Mouse (Mus musculus): Measurements from ENCODE around the gene Ccdc181.
A peak's percentile ranks its signal among the peaks of the same experiment; 100 is the strongest.

Ccdc181 gene

DNA sequence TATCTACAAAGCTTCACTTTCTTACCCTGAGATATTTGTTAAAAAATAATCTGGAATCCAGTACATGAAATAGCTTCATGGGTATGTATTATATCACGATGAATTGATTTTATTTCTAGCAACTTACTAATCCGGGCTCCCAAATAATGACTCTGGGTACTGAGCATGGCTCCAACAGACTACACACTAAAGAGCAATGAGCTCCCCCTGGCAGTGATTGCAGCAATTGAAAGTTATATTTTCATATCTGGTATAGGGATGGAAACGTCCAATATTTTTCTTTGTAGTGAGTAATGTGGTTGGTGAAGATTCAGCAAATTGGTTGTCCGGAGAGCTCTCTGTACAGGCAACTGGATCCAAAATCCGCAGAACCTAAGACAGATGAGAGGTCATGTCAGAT lies 16.7 kb downstream of the Ccdc181 start:
- DNase-seq: no peak

DNA sequence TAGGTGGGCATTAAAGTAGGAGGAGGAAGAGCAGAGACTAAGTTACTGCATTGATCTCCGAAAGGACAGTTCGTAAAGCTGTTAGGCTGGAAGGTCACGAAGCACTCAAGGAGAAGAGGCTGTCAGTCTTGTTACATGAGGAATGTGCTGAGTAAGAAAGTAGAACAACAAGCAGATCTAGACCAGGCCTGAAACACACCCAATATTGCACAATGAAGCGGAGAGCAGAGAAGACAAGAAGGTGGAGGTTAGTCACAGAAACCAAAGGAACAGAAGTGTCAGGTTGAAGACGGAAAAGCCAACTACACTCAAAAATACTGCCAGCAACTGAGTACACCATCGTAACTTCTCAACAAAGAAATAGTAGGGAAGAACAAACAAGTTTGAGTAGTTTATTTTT lies 18.7 kb downstream of the Ccdc181 start:
- DNase-seq: no peak

- DNase-seq: no peak
Measured at GRCm38 (mm10) chr1:164296473-164296872, 21.1 kb downstream of the Ccdc181 start.

- DNase-seq: no peak
Measured at GRCm38 (mm10) chr1:164301949-164302348, 26.6 kb downstream of the Ccdc181 start.

DNA sequence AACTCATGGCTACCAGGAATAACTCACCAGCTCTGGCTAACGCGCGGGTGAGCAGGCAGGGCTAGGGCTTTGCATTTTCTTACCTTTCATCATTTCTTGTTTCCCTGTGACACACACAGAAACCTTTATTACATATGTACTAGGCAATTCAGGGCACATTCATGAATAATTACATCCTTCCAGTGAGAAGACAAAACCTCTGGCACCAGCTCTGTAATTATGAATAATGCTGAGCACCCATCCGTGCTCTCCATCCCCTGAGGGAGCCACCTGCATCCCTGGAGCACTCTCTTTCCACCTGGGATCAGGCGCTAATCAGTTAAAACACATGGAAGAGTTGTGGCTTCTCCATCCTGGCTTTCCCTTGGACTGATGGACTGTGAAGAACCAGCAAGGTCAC lies 28.4 kb downstream of the Ccdc181 start, which contains the start of gene Nme7:
Gene Nme7, plus strand, starts transcription at position 301 of the 400 bp plus-strand sequence.
- no peak for DNase-seq

DNA sequence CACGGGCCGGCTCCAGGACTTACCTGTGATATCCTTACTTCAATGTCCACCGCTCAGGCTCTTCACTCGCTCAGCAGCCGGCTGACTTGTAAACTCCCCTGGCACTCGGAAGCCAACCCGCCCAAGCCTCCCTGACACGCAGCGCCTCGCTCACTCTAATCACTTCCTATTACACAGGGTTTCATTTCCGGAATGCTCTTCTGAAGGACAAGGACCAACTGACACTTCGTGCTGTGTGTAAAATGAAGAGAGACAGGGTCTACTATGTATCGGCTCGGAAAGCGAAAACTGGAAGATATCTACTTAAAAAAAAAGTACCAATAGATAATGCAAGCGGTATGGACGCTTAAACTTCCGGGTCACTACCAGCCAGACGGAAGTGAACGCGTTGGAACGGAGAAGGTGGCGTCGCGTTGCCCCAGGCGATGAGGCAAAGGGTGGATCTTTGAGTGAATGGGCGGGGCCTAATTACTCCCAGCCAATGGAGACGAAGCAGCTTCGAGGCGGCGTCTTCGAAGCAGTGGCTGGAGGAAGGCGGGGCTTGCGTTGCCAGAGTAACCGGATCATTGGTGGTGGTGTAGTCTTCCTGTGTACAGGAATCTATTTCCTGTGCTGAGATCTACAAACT lies 31.9 kb downstream of the Ccdc181 start, which contains the start of gene Blzf1:
Gene Blzf1, minus strand, starts transcription at position 366 of the 628 bp plus-strand sequence.
- DNase-seq: peak; percentile 97

GRCm38 (mm10) chr1:164307922-164308321 lies 32.5 kb downstream of the Ccdc181 start:
- DNase-seq: no peak

GRCm38 (mm10) chr1:164314085-164314484 lies 38.7 kb downstream of the Ccdc181 start:
- DNase-seq: no peak

DNA sequence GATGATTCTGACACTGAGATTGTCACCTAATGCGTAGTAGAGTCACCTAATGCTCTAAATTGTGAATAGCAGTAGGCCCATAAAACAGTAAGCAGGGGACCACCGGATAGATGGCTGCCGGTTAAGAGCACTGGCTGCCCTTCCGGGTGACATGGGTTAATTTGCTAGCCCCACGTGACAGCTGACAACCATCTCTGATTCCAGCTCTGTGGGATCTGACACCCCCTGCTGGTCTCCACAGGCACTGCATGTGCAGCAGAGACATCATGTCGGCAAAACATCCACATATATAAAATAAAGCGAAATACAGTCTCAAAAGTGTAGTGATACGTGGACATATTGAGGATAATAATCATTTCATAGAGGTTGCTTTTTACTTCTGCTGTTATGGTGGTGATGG lies 39.9 kb downstream of the Ccdc181 start:
- peak; percentile 31 for DNase-seq

GRCm38 (mm10) chr1:164316697-164317096 lies 41.3 kb downstream of the Ccdc181 start:
- DNase-seq: peak; percentile 51

- DNase-seq: no peak
Measured at GRCm38 (mm10) chr1:164317261-164317660, 41.9 kb downstream of the Ccdc181 start.

DNA sequence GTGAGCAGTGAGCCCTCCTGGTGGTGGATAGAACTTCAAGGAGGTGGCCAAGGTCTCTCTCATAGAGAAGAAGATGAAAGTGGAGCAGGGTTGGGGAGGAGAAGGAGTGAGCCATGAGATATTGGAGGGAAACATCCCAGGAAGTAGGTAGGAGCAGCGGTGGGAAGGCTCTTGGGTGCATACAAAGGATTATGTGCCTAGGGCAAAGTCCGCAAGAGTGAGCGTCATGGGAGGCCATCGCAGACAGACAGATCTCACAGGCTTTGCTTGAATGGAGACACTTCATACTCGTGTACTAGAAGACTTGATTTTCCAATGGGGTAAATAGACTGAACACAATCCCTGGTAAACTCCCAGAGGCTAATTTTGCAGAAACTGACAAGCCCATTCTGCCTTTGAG lies 43.1 kb downstream of the Ccdc181 start:
- DNase-seq: no peak

- no peak for DNase-seq
Measured at GRCm38 (mm10) chr1:164319542-164320140, 44.3 kb downstream of the Ccdc181 start.

- no peak for DNase-seq
Measured at GRCm38 (mm10) chr1:164320731-164321130, 45.3 kb downstream of the Ccdc181 start.

DNA sequence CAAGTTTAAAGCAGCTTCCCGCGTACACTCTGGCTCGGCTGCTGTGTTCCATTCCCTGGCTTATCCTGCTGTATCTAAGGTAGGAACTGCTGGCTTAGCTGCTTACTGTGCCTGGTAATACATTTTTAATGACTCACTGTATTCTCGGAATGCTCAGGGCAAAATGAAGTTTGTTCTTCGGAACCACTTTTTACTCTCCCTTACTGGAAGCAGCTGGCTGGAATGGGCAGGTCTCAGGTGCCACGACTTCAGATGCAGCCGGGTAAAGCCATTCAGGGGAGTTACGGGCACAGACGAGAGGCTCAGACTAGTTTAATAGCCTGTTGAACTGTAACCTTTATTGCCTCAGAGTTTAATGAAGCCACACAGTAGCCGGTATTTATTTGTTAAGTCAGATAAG lies 46.0 kb downstream of the Ccdc181 start:
- DNase-seq: no peak

DNA sequence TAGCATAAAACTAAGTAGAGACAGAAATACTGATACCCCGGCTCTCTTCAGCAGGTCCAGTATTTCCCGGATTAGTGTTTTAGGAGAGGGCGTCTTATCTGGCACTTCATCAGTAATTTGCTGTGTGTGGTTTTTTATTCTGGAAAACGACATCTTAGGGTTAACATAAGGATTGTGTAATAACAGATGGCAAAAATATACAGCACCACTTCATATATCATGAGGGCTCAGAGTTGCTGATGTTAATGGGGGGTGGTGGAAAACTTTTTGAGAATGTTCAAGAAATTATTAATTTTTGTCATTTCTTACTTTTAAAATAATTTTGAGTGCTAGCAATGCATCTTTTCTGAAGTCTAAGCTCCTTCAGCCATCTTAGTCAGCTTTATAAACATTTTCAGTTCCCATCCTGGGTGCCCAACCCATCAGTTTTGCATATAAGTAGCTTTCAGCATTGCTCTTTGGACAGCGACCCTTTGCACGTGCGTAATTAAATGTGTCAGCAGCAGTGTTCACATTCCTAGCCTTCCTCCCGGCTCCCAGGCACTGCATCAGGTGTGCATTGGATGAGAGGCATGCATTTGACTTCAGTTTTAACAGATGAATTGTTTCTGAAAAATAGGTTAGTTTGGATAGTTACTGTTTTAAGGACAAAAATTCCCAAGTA lies 47.7 kb downstream of the Ccdc181 start:
- DNase-seq: no peak

- DNase-seq: no peak
Measured at GRCm38 (mm10) chr1:164324221-164324620, 48.8 kb downstream of the Ccdc181 start.

DNA sequence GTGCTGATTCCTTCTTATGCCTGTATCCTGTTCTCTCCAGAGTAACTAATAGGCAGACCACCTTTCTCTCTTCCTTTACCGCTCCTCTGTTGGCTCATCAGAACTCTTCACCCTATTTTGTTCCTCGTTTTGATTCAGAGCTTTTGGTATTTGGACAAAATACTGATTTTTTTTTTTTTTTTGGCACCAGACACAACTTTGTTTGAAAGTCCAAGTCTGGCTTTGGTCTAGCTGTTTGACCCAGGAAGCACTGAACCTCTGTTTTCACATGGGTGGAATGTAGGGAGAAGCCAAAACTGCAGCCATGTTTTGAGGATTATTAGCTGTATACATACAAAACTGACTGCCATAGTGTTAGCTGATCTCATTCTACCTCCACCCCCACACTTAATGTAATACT lies 49.5 kb downstream of the Ccdc181 start:
- no peak for DNase-seq

DNA sequence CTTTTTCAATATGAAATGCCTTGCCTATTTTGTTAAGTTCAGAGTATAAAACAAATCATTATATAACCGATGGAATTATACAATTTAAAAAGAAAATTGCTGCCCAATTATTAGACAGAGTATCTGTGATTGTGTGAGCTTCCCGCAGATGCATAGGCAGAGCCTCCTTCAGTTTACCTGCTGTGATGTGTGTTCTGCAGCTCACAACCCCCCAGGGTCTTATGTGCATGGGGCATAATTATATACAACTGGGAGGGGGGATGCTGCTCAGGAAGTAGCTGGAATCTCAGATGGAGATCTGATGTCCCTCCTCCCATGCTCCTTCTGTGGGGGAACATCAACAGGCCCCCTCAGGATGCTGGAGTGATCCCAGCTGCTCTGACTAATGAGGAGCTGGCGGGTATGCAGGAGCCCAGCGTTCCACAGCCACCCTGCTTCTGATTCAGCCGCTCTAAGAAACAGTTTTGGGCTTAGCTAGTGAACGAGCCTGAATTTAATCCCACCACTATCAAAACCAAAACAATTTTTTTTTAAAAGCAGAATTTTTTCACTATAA lies 51.3 kb downstream of the Ccdc181 start:
- no peak for DNase-seq

DNA sequence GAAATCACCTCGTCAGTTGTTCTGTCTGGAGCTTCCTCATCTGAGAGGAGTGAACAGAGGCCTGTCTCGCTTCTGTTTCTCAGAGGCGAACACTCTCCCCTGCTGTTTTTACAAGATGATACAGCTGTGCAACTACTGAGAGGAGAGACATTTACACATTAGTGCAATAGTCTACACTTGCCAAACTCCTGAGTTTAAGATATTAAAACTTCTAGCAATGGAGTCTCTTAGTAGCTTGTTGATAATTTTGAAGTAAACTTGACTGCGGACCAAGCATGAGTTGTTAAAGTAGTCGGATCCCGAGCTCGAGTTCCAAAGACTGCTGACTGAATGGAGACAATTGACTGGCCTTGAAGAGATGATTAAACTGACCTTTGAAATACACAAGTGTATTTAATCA lies 52.4 kb downstream of the Ccdc181 start:
- no peak for DNase-seq

DNA sequence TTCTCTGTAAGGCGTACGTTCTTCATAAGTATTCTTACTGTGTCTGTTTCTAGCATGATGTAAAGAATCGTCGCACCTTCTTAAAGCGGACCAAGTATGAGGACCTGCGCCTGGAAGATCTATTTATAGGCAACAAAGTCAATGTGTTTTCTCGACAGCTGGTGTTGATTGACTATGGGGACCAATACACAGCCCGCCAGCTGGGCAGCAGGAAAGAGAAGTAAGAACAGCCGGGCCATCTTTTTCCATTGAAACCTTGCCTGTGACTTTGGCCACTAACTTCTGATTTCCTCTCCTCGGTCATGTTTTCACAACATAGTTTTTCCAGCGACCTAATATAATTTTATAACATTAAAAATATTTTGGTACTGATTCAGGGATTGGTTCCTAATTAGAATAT lies 57.2 kb downstream of the Ccdc181 start:
- no peak for DNase-seq

GRCm38 (mm10) chr1:164335435-164335834 lies 60.0 kb downstream of the Ccdc181 start:
- no peak for DNase-seq

DNA sequence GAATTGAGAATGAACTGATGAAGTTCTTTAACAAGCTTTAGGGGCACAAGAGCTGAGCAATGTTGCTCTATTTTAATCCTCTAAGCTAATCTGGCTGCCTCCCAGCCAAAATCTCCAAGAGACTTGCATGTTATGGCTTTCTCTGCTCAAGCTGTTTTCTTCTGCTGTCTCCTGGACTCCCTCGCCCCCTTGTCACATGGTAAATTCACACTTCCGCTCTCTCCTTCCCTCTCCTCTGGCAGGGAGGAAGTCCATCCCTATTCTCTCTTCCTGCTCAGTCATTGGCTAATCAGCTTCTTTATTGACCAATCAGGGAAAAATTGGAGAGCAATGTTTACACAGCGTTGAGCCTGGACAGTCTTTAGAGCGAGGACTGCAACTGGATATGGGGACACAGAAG lies 60.5 kb downstream of the Ccdc181 start:
- DNase-seq: no peak
